ENCODE assay signal across 12 mouse cellular contexts in the genomic region with DNA sequence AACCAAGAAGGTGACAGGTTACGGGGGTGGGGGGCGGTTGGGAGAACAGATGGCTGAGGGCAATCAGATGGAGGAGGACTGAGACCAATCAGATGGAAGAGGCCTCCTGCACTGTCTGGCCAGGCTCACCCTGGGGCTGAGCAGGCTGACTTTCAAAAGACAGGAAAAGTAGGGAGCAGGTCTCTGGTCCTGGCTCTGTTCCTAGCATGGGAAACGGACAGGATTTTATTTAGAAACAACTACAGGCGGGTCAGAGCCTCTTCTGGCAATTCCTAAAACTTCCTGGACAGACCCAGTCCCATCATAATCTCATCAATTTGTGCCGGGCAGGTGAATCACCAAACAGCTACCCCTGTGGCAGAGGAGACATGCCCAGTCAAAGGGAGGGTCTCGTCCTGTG.
DNase-seq lines count a peak whose midpoint lies in the region; ATAC-seq and TF ChIP-seq lines count a peak whose summit lies in the region.
"Had no signal": no experiment of that assay in that cellular context is flagged by ENCODE, and none has a peak within 500 bp of the region (broad histone marks: within the 10 kb centered on the region; RNA-seq: fewer than 3 reads in every experiment).

No protein-coding gene starts in this region.

- 42% methylated on average over 6 of the region's 6 CpGs for WGBS in heart, adult 2 months
- WGBS in midbrain, embryonic 10.5 days, result 80% methylated on average over 6 of the region's 6 CpGs
- 77% methylated on average over 6 of the region's 6 CpGs for WGBS in midbrain, embryonic 11.5 days
- WGBS in hindbrain, embryonic 13.5 days, result 53% methylated on average over 6 of the region's 6 CpGs
- 56% methylated on average over 6 of the region's 6 CpGs for WGBS in stomach, embryonic 16.5 days

- no peak for TF ChIP-seq CTCF in heart, adult 2 months (IDR thresholded peaks at IDR 0.05)

- H3K4me2 ChIP-seq in midbrain, embryonic 11.5 days, result no peak overlapping the region
- H3K4me2 ChIP-seq in hindbrain, embryonic 13.5 days, result no peak overlapping the region
- no peak overlapping the region for H3K4me2 ChIP-seq in stomach, embryonic 16.5 days (ENCODE audit: low read depth, low read length)

- intact Hi-C loops in heart, adult 2 months (cut with DNase I), result no loop called here
- intact Hi-C loops in heart, postnatal 14 days (cut with DNase I), result no loop called here

- peak overlapping the region; percentile 78 for H3K9ac ChIP-seq in heart, adult 2 months (ENCODE audit: low read depth, low read length)
- no peak overlapping the region for H3K9ac ChIP-seq in midbrain, embryonic 11.5 days (ENCODE audit: low read length)
- H3K9ac ChIP-seq in hindbrain, embryonic 13.5 days, result no peak overlapping the region
- H3K9ac ChIP-seq in stomach, embryonic 16.5 days (ENCODE audit: low read length), result no peak overlapping the region

- peaks cover 59% of the 10 kb centered on the region for H3K4me1 ChIP-seq in heart, adult 2 months (ENCODE audit: control insufficient read depth, insufficient read depth, low read length)
- H3K4me1 ChIP-seq in midbrain, embryonic 10.5 days, result peaks cover 100% of the 10 kb centered on the region
- H3K4me1 ChIP-seq in midbrain, embryonic 11.5 days (ENCODE audit: control insufficient read depth, insufficient read depth, low read length), result peaks cover 61% of the 10 kb centered on the region
- H3K4me1 ChIP-seq in hindbrain, embryonic 13.5 days (replicated peaks), result peaks cover 97% of the 10 kb centered on the region
- peaks cover 28% of the 10 kb centered on the region for H3K4me1 ChIP-seq in stomach, embryonic 16.5 days (ENCODE audit: control insufficient read depth, insufficient read depth, low read length)

- 0 out of 2 replicates have a peak, but pooled peaks cover 1% of the 10 kb centered on the region for H3K79me2 ChIP-seq in heart, adult 2 months (replicated peaks; ENCODE audit: control insufficient read depth, insufficient read depth, low read length)

- no peak for ATAC-seq in midbrain, embryonic 11.5 days (ENCODE audit: low FRiP score)
- ATAC-seq in hindbrain, embryonic 13.5 days (ENCODE audit: low FRiP score), result no peak
- ATAC-seq in stomach, embryonic 16.5 days (ENCODE audit: insufficient read depth, low FRiP score), result no peak

- TF ChIP-seq EP300 in heart, adult 2 months (IDR thresholded peaks at IDR 0.05; ENCODE audit: insufficient read depth, low read depth, low read length), result no peak

- H3K4me3 ChIP-seq in heart, adult 2 months, result no peak overlapping the region; the same call in 1 of the 2 replicates
- H3K4me3 ChIP-seq in midbrain, embryonic 10.5 days, result no peak overlapping the region
- no peak overlapping the region for H3K4me3 ChIP-seq in midbrain, embryonic 11.5 days (ENCODE audit: low read depth, low read length)
- H3K4me3 ChIP-seq in hindbrain, embryonic 13.5 days, result no peak overlapping the region
- H3K4me3 ChIP-seq in stomach, embryonic 16.5 days (replicated peaks; ENCODE audit: low read length), result no peak overlapping the region
- H3K4me3 ChIP-seq: erythroblast, embryonic 14.5 days had no signal

- TF ChIP-seq POLR2A in heart, adult 2 months (IDR thresholded peaks at IDR 0.05; ENCODE audit: insufficient read depth, low read depth, low read length), result 0 out of 2 replicates have a peak, but pooled peaks have one; percentile 26

- no peaks in the 10 kb centered on the region for H3K9me3 ChIP-seq in midbrain, embryonic 10.5 days (replicated peaks)
- H3K9me3 ChIP-seq in midbrain, embryonic 11.5 days (ENCODE audit: control insufficient read depth, low read length), result no peaks in the 10 kb centered on the region
- no peaks in the 10 kb centered on the region for H3K9me3 ChIP-seq in hindbrain, embryonic 13.5 days
- no peaks in the 10 kb centered on the region for H3K9me3 ChIP-seq in stomach, embryonic 16.5 days (replicated peaks; ENCODE audit: control insufficient read depth, low read length)

- peaks cover 45% of the 10 kb centered on the region for H3K36me3 ChIP-seq in heart, adult 2 months (ENCODE audit: control insufficient read depth, insufficient read depth, low read length)
- H3K36me3 ChIP-seq in midbrain, embryonic 10.5 days, result no peaks in the 10 kb centered on the region
- H3K36me3 ChIP-seq in midbrain, embryonic 11.5 days (ENCODE audit: control insufficient read depth, insufficient read depth, low read length), result no peaks in the 10 kb centered on the region
- H3K36me3 ChIP-seq in hindbrain, embryonic 13.5 days, result no peaks in the 10 kb centered on the region
- no peaks in the 10 kb centered on the region for H3K36me3 ChIP-seq in stomach, embryonic 16.5 days (ENCODE audit: control insufficient read depth, insufficient read depth, low read length)

- H3K27me3 ChIP-seq in heart, adult 2 months (ENCODE audit: control insufficient read depth, insufficient read depth, low read length), result no peaks in the 10 kb centered on the region
- no peaks in the 10 kb centered on the region for H3K27me3 ChIP-seq in midbrain, embryonic 10.5 days (ENCODE audit: low read depth, poor library complexity, severe bottlenecking)
- H3K27me3 ChIP-seq in midbrain, embryonic 11.5 days (ENCODE audit: control insufficient read depth, insufficient read depth, low read length), result no peaks in the 10 kb centered on the region
- 0 out of 2 replicates have a peak, but pooled peaks cover 3% of the 10 kb centered on the region for H3K27me3 ChIP-seq in hindbrain, embryonic 13.5 days
- peaks cover 2% of the 10 kb centered on the region; the same call in 1 of the 2 replicates for H3K27me3 ChIP-seq in stomach, embryonic 16.5 days (ENCODE audit: control insufficient read depth, insufficient read depth, low read length)

- peak overlapping the region; percentile 97 for H3K27ac ChIP-seq in heart, adult 2 months
- peak overlapping the region; percentile 69 for H3K27ac ChIP-seq in midbrain, embryonic 10.5 days (replicated peaks)
- no peak overlapping the region for H3K27ac ChIP-seq in midbrain, embryonic 11.5 days (ENCODE audit: low read depth, low read length)
- H3K27ac ChIP-seq in hindbrain, embryonic 13.5 days, result peak overlapping the region; percentile 83
- peak overlapping the region; percentile 18; the same call in 1 of the 2 replicates for H3K27ac ChIP-seq in stomach, embryonic 16.5 days (ENCODE audit: low read length)
- H3K27ac ChIP-seq: macrophage had no signal

- peak in 1 of 2 experiments; percentile 60 for DNase-seq in heart, adult 2 months
- DNase-seq in heart, postnatal 14 days, result no peak
- DNase-seq in midbrain, embryonic 10.5 days (ENCODE audit: low spot score), result no peak
- DNase-seq in midbrain, embryonic 11.5 days (ENCODE audit: low spot score, missing footprints), result no peak
- DNase-seq in gastrocnemius, adult 8-10 months (ENCODE audit: low spot score in 2 of 2), result no peak
- no peak for DNase-seq in gastrocnemius, postnatal 4 days (ENCODE audit: low spot score in 2 of 2)
- DNase-seq: kidney, postnatal 4 days; thymus, postnatal 36 days had no signal
